Mouse (Mus musculus) left cerebral cortex, postnatal 25 days (tissue): Measurements from ENCODE around the gene Ube2cbp. TPM values are rescaled to one million over a fixed set of nuclear protein-coding genes. Genes with fewer than 3 reads are reported as not detected.

Experiments
- DNase-seq, 2 experiments: peaks; one replicate each; pipeline ENCODE4 v3.0.0; 2022; ENCODE audit warnings: low spot score in 2 of 2, mixed read lengths in 1 of 2
- intact Hi-C: fragments of 180-260 bp; cut with DNase I; formaldehyde crosslinking; loops from one replicate; pipeline ENCODE4 v1.15.1; 2025
- total RNA-seq, 2 experiments: library from RNA; stranded (reverse); gene quantifications; 2 replicates each; pipeline ENCODE4 v1.2.3; 2021

The Ube2cbp gene
- total RNA-seq, 2 experiments from 2014 or later, result 3.8 to 4.3 TPM

DNA sequence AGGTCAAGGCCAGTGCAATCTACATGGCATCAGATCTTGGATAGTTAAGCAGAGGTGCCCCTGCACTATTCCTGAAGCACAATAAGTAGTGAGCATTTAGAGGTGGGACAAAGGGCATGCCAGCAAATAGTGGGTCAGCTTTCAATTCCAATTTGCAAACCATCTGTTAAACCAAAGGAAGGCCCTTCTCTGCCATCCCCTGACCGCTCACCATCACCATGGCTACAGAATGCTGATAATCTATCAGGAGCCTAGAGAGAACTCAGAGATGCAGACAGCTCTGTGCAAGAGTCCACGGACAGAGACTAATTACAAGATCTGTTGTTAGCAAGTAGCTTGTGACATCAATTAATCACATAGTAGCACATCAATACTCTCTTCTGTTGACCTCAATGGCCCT lies 198.1 kb downstream of the Ube2cbp start:
- no peak for DNase-seq
- intact Hi-C loops, result no loop called here

Other genes starting within 250 kb of the Ube2cbp start
- 10 to 100 TPM; 56.8 to 59.8 TPM for gene Dop1a, start 2.2 kb upstream of the Ube2cbp start, total RNA-seq
- 10 to 100 TPM; 16.6 to 19.5 TPM for gene Pgm3, start 106.9 kb upstream of the Ube2cbp start, total RNA-seq
- 10 to 100 TPM; 25.9 to 27.3 TPM for gene Rwdd2a, start 107.0 kb upstream of the Ube2cbp start, total RNA-seq
- 10 to 100 TPM; 53.1 to 57.3 TPM for gene Me1, start 231.0 kb upstream of the Ube2cbp start, total RNA-seq